30 mouse cellular contexts compared by ENCODE assay signal in genomic region chr1:91103366-91103983, GRCm38 (mm10). TPM values are rescaled to one million over a fixed set of nuclear protein-coding genes. Genes with fewer than 3 reads are reported as not detected.
DNase-seq lines count a peak whose midpoint lies in the region; ATAC-seq and TF ChIP-seq lines count a peak whose summit lies in the region.
"Had no signal": no experiment of that assay in that cellular context is flagged by ENCODE, and none has a peak within 500 bp of the region (broad histone marks: within the 10 kb centered on the region; RNA-seq: fewer than 3 reads in every experiment).

No protein-coding gene starts in this region.

- no peak for DNase-seq in heart, postnatal 14 days
- DNase-seq in kidney, adult 2 months, result peak; percentile 48
- DNase-seq in kidney, postnatal 14 days, result no peak
- DNase-seq in lung, postnatal 0 days (ENCODE audit: low spot score), result peak; percentile 44
- DNase-seq in lung, postnatal 36 days, result peak; percentile 69
- no peak for DNase-seq in left cerebral cortex, adult 8-10 months (ENCODE audit: low spot score in 2 of 2)
- DNase-seq: adrenal gland, postnatal 25 days; cerebellum, adult 8-10 months; cerebellum, postnatal 36 days; embryo, embryonic 11 days; gastrocnemius, postnatal 10 days; liver, embryonic 13.5 days; retina, postnatal 1 day; right cerebral cortex, postnatal 25 days; thymus, adult 18-20 months; thymus, postnatal 36 days had no signal

- intact Hi-C loops in heart, postnatal 14 days (cut with DNase I), result no loop called here

- no peak for ATAC-seq in heart, embryonic 13.5 days (ENCODE audit: extremely low read depth, insufficient number of reproducible peaks, low FRiP score, low TSS enrichment)
- ATAC-seq in lung, postnatal 0 days, result peak; percentile 44
- no peak for ATAC-seq in megakaryocyte progenitor cell, adult 5-6 weeks (replicated peaks; ENCODE audit: poor library complexity)
- ATAC-seq: hindbrain, embryonic 16.5 days; intestine, embryonic 15.5 days; midbrain, embryonic 15.5 days had no signal

- H3K27ac ChIP-seq in heart, embryonic 13.5 days (replicated peaks), result peak overlapping the region; percentile 58
- H3K27ac ChIP-seq in kidney, adult 2 months (ENCODE audit: insufficient read depth, low read depth, low read length), result peak overlapping the region; percentile 6; the same call in 1 of the 2 replicates
- 0 out of 2 replicates have a peak overlapping the region, but pooled peaks have one; percentile 2 for H3K27ac ChIP-seq in lung, postnatal 0 days (ENCODE audit: low read length)
- H3K27ac ChIP-seq: embryonic facial prominence, embryonic 13.5 days; forebrain, embryonic 12.5 days; heart, embryonic 10.5 days; hindbrain, embryonic 10.5 days; intestine, embryonic 15.5 days; kidney, embryonic 15.5 days; left cerebral cortex, adult 2 months; liver, embryonic 13.5 days; midbrain, embryonic 15.5 days; neural tube, embryonic 13.5 days had no signal

- H3K4me2 ChIP-seq in heart, embryonic 13.5 days, result no peak overlapping the region
- no peak overlapping the region for H3K4me2 ChIP-seq in lung, postnatal 0 days (replicated peaks; ENCODE audit: low read depth, low read length)
- H3K4me2 ChIP-seq: embryonic facial prominence, embryonic 13.5 days; forebrain, embryonic 12.5 days; intestine, embryonic 15.5 days; kidney, embryonic 15.5 days; liver, embryonic 13.5 days; midbrain, embryonic 15.5 days; neural tube, embryonic 13.5 days had no signal

- H3K4me3 ChIP-seq in heart, embryonic 13.5 days, result no peak overlapping the region
- H3K4me3 ChIP-seq in kidney, adult 2 months (ENCODE audit: insufficient read depth, low read depth, low read length), result no peak overlapping the region
- no peak overlapping the region for H3K4me3 ChIP-seq in lung, postnatal 0 days (ENCODE audit: low read depth, low read length)
- H3K4me3 ChIP-seq: embryonic facial prominence, embryonic 13.5 days; erythroblast, embryonic 14.5 days; forebrain, embryonic 12.5 days; heart, embryonic 10.5 days; hindbrain, embryonic 10.5 days; intestine, embryonic 15.5 days; kidney, embryonic 15.5 days; left cerebral cortex, adult 2 months; liver, embryonic 13.5 days; midbrain, embryonic 15.5 days; neural tube, embryonic 13.5 days had no signal

- H3K9ac ChIP-seq in heart, embryonic 13.5 days, result 0 out of 2 replicates have a peak overlapping the region, but pooled peaks have one; percentile 2
- no peak overlapping the region for H3K9ac ChIP-seq in lung, postnatal 0 days (replicated peaks; ENCODE audit: low read depth)
- H3K9ac ChIP-seq: embryonic facial prominence, embryonic 13.5 days; forebrain, embryonic 12.5 days; intestine, embryonic 15.5 days; kidney, embryonic 15.5 days; liver, embryonic 13.5 days; midbrain, embryonic 15.5 days; neural tube, embryonic 13.5 days had no signal

- no peaks in the 10 kb centered on the region for H3K27me3 ChIP-seq in heart, embryonic 13.5 days (replicated peaks)
- H3K27me3 ChIP-seq in kidney, adult 2 months (replicated peaks; ENCODE audit: control insufficient read depth, insufficient read depth, low read length), result no peaks in the 10 kb centered on the region
- no peaks in the 10 kb centered on the region for H3K27me3 ChIP-seq in lung, postnatal 0 days (replicated peaks; ENCODE audit: insufficient read depth, low read length)
- H3K27me3 ChIP-seq: embryonic facial prominence, embryonic 13.5 days; forebrain, embryonic 12.5 days; intestine, embryonic 15.5 days; kidney, embryonic 15.5 days; liver, embryonic 13.5 days; midbrain, embryonic 15.5 days; neural tube, embryonic 13.5 days had no signal

- no peak for TF ChIP-seq EP300 in lung, postnatal 0 days (IDR thresholded peaks at IDR 0.05)

- H3K9me3 ChIP-seq in heart, embryonic 13.5 days, result no peaks in the 10 kb centered on the region
- no peaks in the 10 kb centered on the region for H3K9me3 ChIP-seq in lung, postnatal 0 days (ENCODE audit: low read length)
- H3K9me3 ChIP-seq: embryonic facial prominence, embryonic 13.5 days; forebrain, embryonic 12.5 days; heart, embryonic 10.5 days; hindbrain, embryonic 10.5 days; intestine, embryonic 15.5 days; kidney, embryonic 15.5 days; liver, embryonic 13.5 days; midbrain, embryonic 15.5 days; neural tube, embryonic 13.5 days had no signal

- peaks cover 42% of the 10 kb centered on the region for H3K4me1 ChIP-seq in heart, embryonic 13.5 days
- no peaks in the 10 kb centered on the region for H3K4me1 ChIP-seq in kidney, adult 2 months (ENCODE audit: control insufficient read depth, insufficient read depth, low read length)
- no peaks in the 10 kb centered on the region for H3K4me1 ChIP-seq in lung, postnatal 0 days (ENCODE audit: insufficient read depth, low read depth, low read length)
- H3K4me1 ChIP-seq: midbrain, embryonic 15.5 days had no signal

- TF ChIP-seq POLR2A in kidney, adult 2 months (IDR thresholded peaks at IDR 0.05; ENCODE audit: low read depth, low read length), result no peak

- TF ChIP-seq CTCF in kidney, adult 2 months (conservative IDR thresholded peaks at IDR 0.05; ENCODE audit: insufficient read depth, insufficient read length, low read depth, low read length), result no peak
- TF ChIP-seq CTCF in lung, postnatal 0 days (IDR thresholded peaks at IDR 0.05), result no peak

- 86% methylated on average over 15 of the region's 15 CpGs for WGBS in heart, embryonic 13.5 days
- 80% methylated on average over 15 of the region's 15 CpGs for WGBS in kidney, adult 2 months
- 72% methylated on average over 15 of the region's 15 CpGs for WGBS in lung, postnatal 0 days

- H3K36me3 ChIP-seq in heart, embryonic 13.5 days, result peaks cover 85% of the 10 kb centered on the region
- H3K36me3 ChIP-seq in kidney, adult 2 months (ENCODE audit: control insufficient read depth, insufficient read depth, low read length), result no peaks in the 10 kb centered on the region
- H3K36me3 ChIP-seq in lung, postnatal 0 days (ENCODE audit: insufficient read depth, low read length), result peaks cover 10% of the 10 kb centered on the region

RNA-seq across cellular contexts. Expression of gene Rbm44, which starts 41.4 kb away (rescaled TPM):
- 2.1 and 2.3 TPM in 2 replicates for polyA plus RNA-seq in heart, embryonic 13.5 days (2015; fragmentation: Nextera tagmentation; extraction: Ambion mirVana)
- total RNA-seq in heart, postnatal 14 days (2021), result under 1 TPM; 0.10 to 0.12 TPM
- 0.01 TPM in 1 of 2 replicates, not detected in the other for polyA plus RNA-seq in kidney, adult 2 months (2012; rRNA removed)
- 0.08 and 0.50 TPM in 2 replicates for polyA plus RNA-seq in lung, postnatal 0 days (2015; fragmentation: Nextera tagmentation; extraction: Ambion mirVana)
- not detected for total RNA-seq in left cerebral cortex, adult 8-10 months (2022)
- total RNA-seq in megakaryocyte progenitor cell, adult 5-6 weeks (2015), result 3.9 and 5.3 TPM in 2 replicates
- 6.4 and 6.5 TPM in 2 replicates for total RNA-seq in megakaryocyte progenitor cell, adult 5-6 weeks (2017)
- total RNA-seq: layer of hippocampus, postnatal 10 days; left cerebral cortex, adult 2 months had no signal
- polyA plus RNA-seq: erythroblast, embryonic 14.5 days had no signal

Comparison
In these comparisons a context has a peak if more than half of its experiments do, and no peak if none do; other contexts are left out.
1. DNase-seq: peak in kidney, adult 2 months (single experiment), lung, postnatal 0 days (single experiment) and lung, postnatal 36 days (single experiment); none in heart, postnatal 14 days (0 of 2), kidney, postnatal 14 days (single experiment) and left cerebral cortex, adult 8-10 months (0 of 2).
2. H3K27ac ChIP-seq: peak in every context shown above with its lines; median percentile 58 in heart, embryonic 13.5 days; 6 in kidney, adult 2 months; 2 in lung, postnatal 0 days.
3. RNA of gene Rbm44, which starts 41.4 kb away (total RNA-seq): 3.9 to 6.5 TPM in megakaryocyte progenitor cell, adult 5-6 weeks; 0.10 to 0.12 TPM in heart, postnatal 14 days and not detected in left cerebral cortex, adult 8-10 months; every median in the first group is over 4 times any median in the second.